Mouse (Mus musculus): ENCODE results near the gene Gm20388. TPM values are rescaled to one million over a fixed set of nuclear protein-coding genes. Genes with fewer than 3 reads are reported as not detected.
A peak's percentile ranks its signal among the peaks of the same experiment; 100 is the strongest.

Gm20388 gene
- total RNA-seq, 1 experiment = 27.0 TPM

GRCm38 (mm10) chr8:120228781-120229573 lies 318.3 kb downstream of the Gm20388 start:
- H3K4me3 ChIP-seq (ENCODE audit: insufficient read depth in 1 of 2, low read depth in 1 of 2, low read length in 2 of 2, poor library complexity in 1 of 2, severe bottlenecking in 1 of 2) = peak overlapping the region; percentile 72 to 85; a peak in 3 of 4 replicates
- TF ChIP-seq MAFK (IDR thresholded peaks at IDR 0.05; ENCODE audit: insufficient read depth, low read depth, low read length) (no peak), ZC3H11A (IDR thresholded peaks at IDR 0.05; ENCODE audit: borderline replicate concordance, low read depth, low read length) (no peak)
- DNase-seq (ENCODE audit: low read depth, low spot score) = no peak
- no peak overlapping the region for H3K27ac ChIP-seq (ENCODE audit: insufficient read depth, low read depth, low read length, poor library complexity, severe bottlenecking)
- no peaks in the 10 kb centered on the region for H3K9me3 ChIP-seq (ENCODE audit: control insufficient read depth, insufficient read depth, low read depth, low read length)
- peaks cover 0 to 2% of the 10 kb centered on the region in 2 experiments; a peak in 1 of 4 replicates for H3K4me1 ChIP-seq (ENCODE audit: control insufficient read depth in 2 of 2, insufficient read depth in 2 of 2, low read length in 2 of 2, poor library complexity in 1 of 2)
- H3K36me3 ChIP-seq (ENCODE audit: control insufficient read depth, insufficient read depth, low read length, poor library complexity, severe bottlenecking) = no peaks in the 10 kb centered on the region
- in situ Hi-C loops (cut with MboI; ENCODE audit: low sequenced_read_pairs in 2 of 2, unreplicated experiment in 2 of 2) = no loop called here
- peak overlapping the region; percentile 44 for H3K9ac ChIP-seq (ENCODE audit: insufficient read depth, low read depth, low read length, poor library complexity, severe bottlenecking)

DNA sequence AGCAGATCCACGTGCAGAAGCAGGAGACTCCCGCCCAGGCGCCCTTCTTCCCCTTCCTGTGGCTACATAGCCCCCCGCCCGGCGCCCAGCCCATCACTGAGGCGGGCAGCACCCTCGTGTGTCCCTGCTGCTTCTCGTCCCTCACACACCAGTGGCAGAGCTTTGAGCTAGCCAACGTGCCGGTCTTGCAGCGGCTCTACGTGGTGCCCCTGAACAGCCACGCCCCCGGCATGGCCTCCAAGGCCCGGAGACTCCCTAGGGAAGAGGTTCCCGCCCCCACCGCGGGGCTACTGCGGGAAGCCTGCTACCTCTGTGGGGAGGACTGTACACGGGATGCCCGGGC lies 318.9 kb downstream of the Gm20388 start:
- peak overlapping the region; percentile 72 to 85; a peak in 3 of 4 replicates for H3K4me3 ChIP-seq (ENCODE audit: insufficient read depth in 1 of 2, low read depth in 1 of 2, low read length in 2 of 2, poor library complexity in 1 of 2, severe bottlenecking in 1 of 2)
- H3K9ac ChIP-seq (ENCODE audit: insufficient read depth, low read depth, low read length, poor library complexity, severe bottlenecking) = no peak overlapping the region
- no peaks in the 10 kb centered on the region for H3K9me3 ChIP-seq (ENCODE audit: control insufficient read depth, insufficient read depth, low read depth, low read length)
- peaks cover 0 to 2% of the 10 kb centered on the region in 2 experiments; a peak in 1 of 4 replicates for H3K4me1 ChIP-seq (ENCODE audit: control insufficient read depth in 2 of 2, insufficient read depth in 2 of 2, low read length in 2 of 2, poor library complexity in 1 of 2)
- no peak for TF ChIP-seq MAFK (IDR thresholded peaks at IDR 0.05; ENCODE audit: insufficient read depth, low read depth, low read length)
- no peak for TF ChIP-seq CHD2 (IDR thresholded peaks at IDR 0.05; ENCODE audit: low read depth, low read length)
- TF ChIP-seq ZNF384 (IDR thresholded peaks at IDR 0.05; ENCODE audit: low read depth, low read length) = no peak
- no peak for TF ChIP-seq HCFC1 (IDR thresholded peaks at IDR 0.05; ENCODE audit: borderline replicate concordance, insufficient read depth, low read length)
- no peak for TF ChIP-seq ZC3H11A (IDR thresholded peaks at IDR 0.05; ENCODE audit: borderline replicate concordance, low read depth, low read length)
- H3K27ac ChIP-seq (ENCODE audit: insufficient read depth, low read depth, low read length, poor library complexity, severe bottlenecking) = no peak overlapping the region
- H3K36me3 ChIP-seq (ENCODE audit: control insufficient read depth, insufficient read depth, low read length, poor library complexity, severe bottlenecking) = no peaks in the 10 kb centered on the region
- DNase-seq (ENCODE audit: low read depth, low spot score) = no peak
- in situ Hi-C loops (cut with MboI; ENCODE audit: low sequenced_read_pairs in 2 of 2, unreplicated experiment in 2 of 2) = no loop called here

DNA sequence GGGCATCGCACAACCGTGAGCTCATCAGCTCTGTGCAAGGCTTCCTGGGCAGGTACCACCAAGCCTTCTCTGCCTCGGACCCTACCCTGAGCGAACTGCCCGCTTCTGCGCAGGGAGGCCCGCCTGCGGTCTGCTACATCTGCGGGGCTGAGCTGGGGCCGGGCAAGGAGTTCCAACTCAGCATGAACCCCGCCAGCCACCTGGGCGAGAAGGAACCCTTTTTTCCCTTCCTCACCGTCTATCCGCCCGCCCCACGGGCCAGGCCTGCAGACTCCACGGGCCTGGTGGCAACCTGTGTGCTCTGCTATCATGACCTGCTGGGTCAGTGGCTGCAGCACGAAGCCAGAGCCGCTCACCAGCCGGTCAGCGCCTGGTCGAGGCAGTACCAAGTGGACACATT lies 319.4 kb downstream of the Gm20388 start:
- H3K27ac ChIP-seq (ENCODE audit: insufficient read depth, low read depth, low read length, poor library complexity, severe bottlenecking) = no peak overlapping the region

DNA sequence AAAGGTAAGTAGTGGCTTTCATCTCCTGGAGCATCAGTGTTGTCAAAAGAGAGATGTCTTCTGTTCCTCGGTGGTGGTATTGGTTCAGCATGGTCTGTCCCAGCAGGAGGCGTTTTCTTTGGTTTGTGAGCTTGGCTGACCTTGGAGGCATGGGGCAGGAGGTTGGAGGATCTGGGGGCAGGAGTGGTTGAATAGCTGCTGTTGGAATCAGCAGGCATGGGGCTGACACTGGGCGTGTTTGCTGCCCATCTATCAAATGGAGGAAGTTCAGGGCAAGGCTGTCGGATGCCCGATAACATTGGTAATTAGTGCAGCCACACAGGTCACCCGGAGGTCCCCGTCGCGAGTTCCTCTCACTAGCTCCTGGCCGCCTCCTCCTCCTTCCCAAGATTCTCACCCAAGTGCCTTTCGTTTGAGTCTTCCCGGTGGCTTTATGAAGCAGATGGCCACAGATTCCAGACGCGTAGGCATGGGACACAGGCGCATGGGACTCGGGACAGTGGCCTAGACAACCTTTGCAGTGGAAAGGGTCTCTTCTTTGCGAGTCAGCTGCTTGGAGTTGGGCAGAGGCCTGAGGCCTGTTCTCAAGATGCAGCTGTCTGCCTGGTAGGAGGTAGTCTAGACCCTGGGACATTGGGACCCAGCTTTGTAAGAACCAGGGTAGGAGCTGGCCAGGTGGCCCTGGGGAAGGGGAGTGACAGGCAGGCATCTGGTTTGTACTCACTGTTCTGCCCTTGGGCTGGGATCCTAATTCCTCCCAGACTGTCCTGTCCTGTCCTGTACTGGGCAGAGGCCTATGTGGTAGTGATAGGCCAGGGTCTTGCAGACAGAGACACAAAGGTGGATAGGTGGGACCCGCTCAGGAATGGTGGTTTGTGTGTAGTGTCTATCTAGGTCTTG lies 320.3 kb downstream of the Gm20388 start:
- Histone ChIP-seq H3K9me3 (ENCODE audit: control insufficient read depth, insufficient read depth, low read depth, low read length) (no peaks in the 10 kb centered on the region), H3K4me1 (ENCODE audit: control insufficient read depth in 2 of 2, insufficient read depth in 2 of 2, low read length in 2 of 2, poor library complexity in 1 of 2) (peaks cover 0 to 2% of the 10 kb centered on the region in 2 experiments; a peak in 1 of 4 replicates), H3K27ac (ENCODE audit: insufficient read depth, low read depth, low read length, poor library complexity, severe bottlenecking) (no peak overlapping the region), H3K4me3 (ENCODE audit: insufficient read depth in 1 of 2, low read depth in 1 of 2, low read length in 2 of 2, poor library complexity in 1 of 2, severe bottlenecking in 1 of 2) (no peak overlapping the region), H3K9ac (ENCODE audit: insufficient read depth, low read depth, low read length, poor library complexity, severe bottlenecking) (no peak overlapping the region), H3K36me3 (ENCODE audit: control insufficient read depth, insufficient read depth, low read length, poor library complexity, severe bottlenecking) (no peaks in the 10 kb centered on the region)
- in situ Hi-C loops (cut with MboI; ENCODE audit: low sequenced_read_pairs in 2 of 2, unreplicated experiment in 2 of 2) = no loop called here
- TF ChIP-seq HCFC1 (IDR thresholded peaks at IDR 0.05; ENCODE audit: borderline replicate concordance, insufficient read depth, low read length) = no peak
- TF ChIP-seq ZC3H11A (IDR thresholded peaks at IDR 0.05; ENCODE audit: borderline replicate concordance, low read depth, low read length) = no peak
- TF ChIP-seq ZNF384 (IDR thresholded peaks at IDR 0.05; ENCODE audit: low read depth, low read length) = no peak
- no peak for TF ChIP-seq MAFK (IDR thresholded peaks at IDR 0.05; ENCODE audit: insufficient read depth, low read depth, low read length)
- TF ChIP-seq CHD2 (IDR thresholded peaks at IDR 0.05; ENCODE audit: low read depth, low read length) = no peak
- DNase-seq (ENCODE audit: low read depth, low spot score) = no peak

More for the DNA sequence above, 319.4 kb downstream of the Gm20388 start:
- no peaks in the 10 kb centered on the region for H3K9me3 ChIP-seq (ENCODE audit: control insufficient read depth, insufficient read depth, low read depth, low read length)
- peak overlapping the region; percentile 72 to 85; a peak in 3 of 4 replicates for H3K4me3 ChIP-seq (ENCODE audit: insufficient read depth in 1 of 2, low read depth in 1 of 2, low read length in 2 of 2, poor library complexity in 1 of 2, severe bottlenecking in 1 of 2)
- no peak for DNase-seq (ENCODE audit: low read depth, low spot score)
- H3K36me3 ChIP-seq (ENCODE audit: control insufficient read depth, insufficient read depth, low read length, poor library complexity, severe bottlenecking) = no peaks in the 10 kb centered on the region
- no peak for TF ChIP-seq ZNF384 (IDR thresholded peaks at IDR 0.05; ENCODE audit: low read depth, low read length)
- TF ChIP-seq HCFC1 (IDR thresholded peaks at IDR 0.05; ENCODE audit: borderline replicate concordance, insufficient read depth, low read length) = no peak
- TF ChIP-seq ZC3H11A (IDR thresholded peaks at IDR 0.05; ENCODE audit: borderline replicate concordance, low read depth, low read length) = no peak
- TF ChIP-seq MAFK (IDR thresholded peaks at IDR 0.05; ENCODE audit: insufficient read depth, low read depth, low read length) = no peak
- no peak for TF ChIP-seq CHD2 (IDR thresholded peaks at IDR 0.05; ENCODE audit: low read depth, low read length)
- no peak overlapping the region for H3K9ac ChIP-seq (ENCODE audit: insufficient read depth, low read depth, low read length, poor library complexity, severe bottlenecking)
- in situ Hi-C loops (cut with MboI; ENCODE audit: low sequenced_read_pairs in 2 of 2, unreplicated experiment in 2 of 2) = no loop called here
- peaks cover 0 to 2% of the 10 kb centered on the region in 2 experiments; a peak in 1 of 4 replicates for H3K4me1 ChIP-seq (ENCODE audit: control insufficient read depth in 2 of 2, insufficient read depth in 2 of 2, low read length in 2 of 2, poor library complexity in 1 of 2)
